Mouse (Mus musculus) limb, embryonic 12.5 days (tissue): Measurements from ENCODE around the gene Lyst. TPM values are rescaled to one million over a fixed set of nuclear protein-coding genes. Genes with fewer than 3 reads are reported as not detected.

Source experiments
- ATAC-seq: fragments of 200-750 bp; cut with Nextera tagmentation; 2 replicates; pipeline ENCODE4 v1.8.0; 2017; ENCODE audit warnings: low read depth, moderate TSS enrichment; ENCODE audit not compliant: insufficient number of reproducible peaks, insufficient read depth, low FRiP score, low TSS enrichment
- H3K27ac ChIP-seq: fragments of 300-500 bp; sonication (generic); 2 replicates; pipeline ENCODE4 v1.5.1; 2016; ENCODE audit warnings: mild to moderate bottlenecking, moderate library complexity
- H3K27me3 ChIP-seq: fragments of 300-500 bp; sonication (generic); 2 replicates; pipeline ENCODE4 v1.6.1; 2016; ENCODE audit warnings: mild to moderate bottlenecking, moderate library complexity
- H3K36me3 ChIP-seq: fragments of 300-500 bp; sonication (generic); 2 replicates; pipeline ENCODE4 v1.6.1; 2016; ENCODE audit warnings: mild to moderate bottlenecking, moderate library complexity
- H3K4me1 ChIP-seq: fragments of 300-500 bp; sonication (generic); replicated peaks from 2 replicates; pipeline ENCODE4 v1.6.1; 2016
- H3K4me2 ChIP-seq: fragments of 300-500 bp; sonication (generic); 2 replicates; pipeline ENCODE4 v1.6.1; 2016; ENCODE audit warnings: mild to moderate bottlenecking, moderate library complexity
- H3K4me3 ChIP-seq: fragments of 300-500 bp; sonication (generic); replicated peaks from 2 replicates; pipeline ENCODE4 v1.5.1; 2016; ENCODE audit warnings: mild to moderate bottlenecking
- H3K9ac ChIP-seq: fragments of 300-500 bp; sonication (generic); replicated peaks from 2 replicates; pipeline ENCODE4 v1.6.1; 2016; ENCODE audit warnings: mild to moderate bottlenecking, moderate library complexity
- H3K9me3 ChIP-seq: fragments of 300-500 bp; sonication (generic); 2 replicates; pipeline ENCODE4 v1.6.1; 2016; ENCODE audit warnings: mild to moderate bottlenecking, moderate library complexity
- WGBS: fragments of 180-500 bp; shearing (Covaris S2); methylation state at CpG from one replicate; pipeline ENCODE4 v1.1.7; 2016; 5-methylcytosine and 5-hydroxymethylcytosine counted together
- polyA plus RNA-seq: library from polyadenylated mRNA; unstranded; fragments of >200 nt; fragmentation: Nextera tagmentation; extraction: Ambion mirVana; gene quantifications from 2 replicates; pipeline ENCODE4 v1.2.1, GENCODE M21; 2016

Gene Lyst
- polyA plus RNA-seq, 1 experiment from 2014 or later, result 4.0 TPM

- no peaks in the 10 kb centered on the region for H3K9me3 ChIP-seq
- H3K4me3 ChIP-seq, result no peak overlapping the region
- no peak overlapping the region for H3K4me2 ChIP-seq
- no peaks in the 10 kb centered on the region for H3K27me3 ChIP-seq
- WGBS, result 22% methylated on average over 11 of the region's 11 CpGs
- ATAC-seq, result peak; percentile 58; the same call in 1 of the 2 replicates
- peaks cover 8% of the 10 kb centered on the region for H3K4me1 ChIP-seq
- H3K9ac ChIP-seq, result no peak overlapping the region
- H3K27ac ChIP-seq, result no peak overlapping the region
- no peaks in the 10 kb centered on the region for H3K36me3 ChIP-seq
These were observed 218.3 kb downstream of the Lyst start for GRCm38 (mm10) chr13:13808337-13809132.

- peaks cover 8% of the 10 kb centered on the region for H3K4me1 ChIP-seq
- no peak overlapping the region for H3K27ac ChIP-seq
- H3K9ac ChIP-seq, result no peak overlapping the region
- H3K4me2 ChIP-seq, result no peak overlapping the region
- ATAC-seq, result no peak
- no peaks in the 10 kb centered on the region for H3K27me3 ChIP-seq
- H3K36me3 ChIP-seq, result no peaks in the 10 kb centered on the region
- no peaks in the 10 kb centered on the region for H3K9me3 ChIP-seq
- no peak overlapping the region for H3K4me3 ChIP-seq
- WGBS, result 86% methylated on average over 7 of the region's 7 CpGs
These were observed 220.7 kb downstream of the Lyst start for GRCm38 (mm10) chr13:13810885-13811284.

- Histone ChIP-seq H3K36me3 (no peaks in the 10 kb centered on the region), H3K4me2 (no peak overlapping the region), H3K4me1 (no peaks in the 10 kb centered on the region), H3K4me3 (no peak overlapping the region), H3K27me3 (no peaks in the 10 kb centered on the region), H3K27ac (no peak overlapping the region), H3K9me3 (no peaks in the 10 kb centered on the region), H3K9ac (no peak overlapping the region)
- ATAC-seq, result no peak
- 84% methylated on average over 3 of the region's 3 CpGs for WGBS
These were observed 228.5 kb downstream of the Lyst start for GRCm38 (mm10) chr13:13818696-13819095.

GRCm38 (mm10) chr13:13820234-13821123 is 230.3 kb downstream of the Lyst start:
- ATAC-seq, result no peak
- no peak overlapping the region for H3K27ac ChIP-seq
- H3K27me3 ChIP-seq, result no peaks in the 10 kb centered on the region
- no peak overlapping the region for H3K9ac ChIP-seq
- H3K4me2 ChIP-seq, result no peak overlapping the region
- H3K4me1 ChIP-seq, result no peaks in the 10 kb centered on the region
- no peak overlapping the region for H3K4me3 ChIP-seq
- no peaks in the 10 kb centered on the region for H3K36me3 ChIP-seq
- 69% methylated on average over 7 of the region's 7 CpGs for WGBS
- H3K9me3 ChIP-seq, result no peaks in the 10 kb centered on the region

- Histone ChIP-seq H3K27me3 (no peaks in the 10 kb centered on the region), H3K36me3 (no peaks in the 10 kb centered on the region), H3K27ac (no peak overlapping the region), H3K4me1 (no peaks in the 10 kb centered on the region), H3K9me3 (no peaks in the 10 kb centered on the region), H3K4me2 (no peak overlapping the region), H3K4me3 (no peak overlapping the region), H3K9ac (no peak overlapping the region)
- no peak for ATAC-seq
- WGBS, result 94% methylated on average over 7 of the region's 7 CpGs
These were observed 234.7 kb downstream of the Lyst start for GRCm38 (mm10) chr13:13824946-13825345.

- 80% methylated on average over 6 of the region's 6 CpGs for WGBS
- H3K4me3 ChIP-seq, result no peak overlapping the region
- ATAC-seq, result no peak
- H3K9me3 ChIP-seq, result no peaks in the 10 kb centered on the region
- no peak overlapping the region for H3K9ac ChIP-seq
- no peaks in the 10 kb centered on the region for H3K36me3 ChIP-seq
- no peaks in the 10 kb centered on the region; the same call in 1 of the 2 replicates for H3K4me1 ChIP-seq
- no peak overlapping the region for H3K27ac ChIP-seq
- no peak overlapping the region for H3K4me2 ChIP-seq
- no peaks in the 10 kb centered on the region for H3K27me3 ChIP-seq
These were observed 236.3 kb downstream of the Lyst start for GRCm38 (mm10) chr13:13826533-13826932.

GRCm38 (mm10) chr13:13828125-13828524 is 237.9 kb downstream of the Lyst start:
- Histone ChIP-seq H3K4me3 (no peak overlapping the region), H3K9ac (no peak overlapping the region), H3K4me1 (no peaks in the 10 kb centered on the region; the same call in 1 of the 2 replicates), H3K27ac (no peak overlapping the region), H3K9me3 (no peaks in the 10 kb centered on the region), H3K4me2 (no peak overlapping the region), H3K27me3 (no peaks in the 10 kb centered on the region), H3K36me3 (no peaks in the 10 kb centered on the region)
- ATAC-seq, result no peak
- WGBS, result 19% methylated on average over 1 of the region's 1 CpGs

Other genes with a start within 250 kb of the Lyst start
- gene Gpr137b, start 196.4 kb upstream of the Lyst start, polyA plus RNA-seq, result 11.9 and 12.8 TPM in 2 replicates
- gene Nid1, start 152.8 kb upstream of the Lyst start, polyA plus RNA-seq, result 27.0 and 46.0 TPM in 2 replicates
- 2.1 and 3.3 TPM in 2 replicates for gene Gng4, start 193.7 kb downstream of the Lyst start, polyA plus RNA-seq